Mouse (Mus musculus): ENCODE measurements around the gene Cdh23. TPM values are rescaled to one million over a fixed set of nuclear protein-coding genes. Genes with fewer than 3 reads are reported as not detected.

The Cdh23 gene
- total RNA-seq, 1 experiment = 2.3 TPM

- no peak for DNase-seq (ENCODE audit: low read depth, low spot score)
- H3K4me3 ChIP-seq (ENCODE audit: insufficient read depth in 1 of 2, low read depth in 1 of 2, low read length in 2 of 2, poor library complexity in 1 of 2, severe bottlenecking in 1 of 2) = no peak overlapping the region
- no peaks in the 10 kb centered on the region for H3K36me3 ChIP-seq (ENCODE audit: control insufficient read depth, insufficient read depth, low read length, poor library complexity, severe bottlenecking)
- TF ChIP-seq ZC3H11A (IDR thresholded peaks at IDR 0.05; ENCODE audit: borderline replicate concordance, low read depth, low read length) (no peak), MAFK (IDR thresholded peaks at IDR 0.05; ENCODE audit: insufficient read depth, low read depth, low read length) (no peak), HCFC1 (IDR thresholded peaks at IDR 0.05; ENCODE audit: borderline replicate concordance, insufficient read depth, low read length) (no peak), ZNF384 (IDR thresholded peaks at IDR 0.05; ENCODE audit: low read depth, low read length) (no peak), CHD2 (IDR thresholded peaks at IDR 0.05; ENCODE audit: low read depth, low read length) (no peak)
- no peaks in the 10 kb centered on the region for H3K4me1 ChIP-seq (ENCODE audit: control insufficient read depth in 2 of 2, insufficient read depth in 2 of 2, low read length in 2 of 2, poor library complexity in 1 of 2)
- no peak overlapping the region for H3K27ac ChIP-seq (ENCODE audit: insufficient read depth, low read depth, low read length, poor library complexity, severe bottlenecking)
- in situ Hi-C loops (cut with MboI; ENCODE audit: low sequenced_read_pairs in 2 of 2, unreplicated experiment in 2 of 2) = no loop called here
- no peak overlapping the region for H3K9ac ChIP-seq (ENCODE audit: insufficient read depth, low read depth, low read length, poor library complexity, severe bottlenecking)
- no peaks in the 10 kb centered on the region for H3K9me3 ChIP-seq (ENCODE audit: control insufficient read depth, insufficient read depth, low read depth, low read length)
Observed at GRCm38 (mm10) chr10:60328963-60329650, 367.2 kb downstream of the Cdh23 start.

- in situ Hi-C loops (cut with MboI; ENCODE audit: low sequenced_read_pairs in 2 of 2, unreplicated experiment in 2 of 2) = no loop called here
- Histone ChIP-seq H3K9me3 (ENCODE audit: control insufficient read depth, insufficient read depth, low read depth, low read length) (no peaks in the 10 kb centered on the region), H3K27ac (ENCODE audit: insufficient read depth, low read depth, low read length, poor library complexity, severe bottlenecking) (no peak overlapping the region), H3K36me3 (ENCODE audit: control insufficient read depth, insufficient read depth, low read length, poor library complexity, severe bottlenecking) (no peaks in the 10 kb centered on the region), H3K4me3 (ENCODE audit: insufficient read depth in 1 of 2, low read depth in 1 of 2, low read length in 2 of 2, poor library complexity in 1 of 2, severe bottlenecking in 1 of 2) (no peak overlapping the region), H3K9ac (ENCODE audit: insufficient read depth, low read depth, low read length, poor library complexity, severe bottlenecking) (no peak overlapping the region), H3K4me1 (ENCODE audit: control insufficient read depth in 2 of 2, insufficient read depth in 2 of 2, low read length in 2 of 2, poor library complexity in 1 of 2) (no peaks in the 10 kb centered on the region)
- DNase-seq (ENCODE audit: low read depth, low spot score) = no peak
- TF ChIP-seq CHD2 (IDR thresholded peaks at IDR 0.05; ENCODE audit: low read depth, low read length) (no peak), ZNF384 (IDR thresholded peaks at IDR 0.05; ENCODE audit: low read depth, low read length) (no peak), MAFK (IDR thresholded peaks at IDR 0.05; ENCODE audit: insufficient read depth, low read depth, low read length) (no peak), ZC3H11A (IDR thresholded peaks at IDR 0.05; ENCODE audit: borderline replicate concordance, low read depth, low read length) (no peak), HCFC1 (IDR thresholded peaks at IDR 0.05; ENCODE audit: borderline replicate concordance, insufficient read depth, low read length) (no peak)
Observed at GRCm38 (mm10) chr10:60316166-60316565, 380.1 kb downstream of the Cdh23 start.

GRCm38 (mm10) chr10:60313606-60314005 lies 382.7 kb downstream of the Cdh23 start:
- no peaks in the 10 kb centered on the region for H3K9me3 ChIP-seq (ENCODE audit: control insufficient read depth, insufficient read depth, low read depth, low read length)
- DNase-seq (ENCODE audit: low read depth, low spot score) = no peak
- no peak overlapping the region for H3K9ac ChIP-seq (ENCODE audit: insufficient read depth, low read depth, low read length, poor library complexity, severe bottlenecking)
- H3K36me3 ChIP-seq (ENCODE audit: control insufficient read depth, insufficient read depth, low read length, poor library complexity, severe bottlenecking) = no peaks in the 10 kb centered on the region
- H3K4me3 ChIP-seq (ENCODE audit: insufficient read depth in 1 of 2, low read depth in 1 of 2, low read length in 2 of 2, poor library complexity in 1 of 2, severe bottlenecking in 1 of 2) = no peak overlapping the region
- H3K4me1 ChIP-seq (ENCODE audit: control insufficient read depth in 2 of 2, insufficient read depth in 2 of 2, low read length in 2 of 2, poor library complexity in 1 of 2) = no peaks in the 10 kb centered on the region
- no peak overlapping the region for H3K27ac ChIP-seq (ENCODE audit: insufficient read depth, low read depth, low read length, poor library complexity, severe bottlenecking)
- TF ChIP-seq CHD2 (IDR thresholded peaks at IDR 0.05; ENCODE audit: low read depth, low read length) = no peak
- TF ChIP-seq ZC3H11A (IDR thresholded peaks at IDR 0.05; ENCODE audit: borderline replicate concordance, low read depth, low read length) = no peak
- TF ChIP-seq HCFC1 (IDR thresholded peaks at IDR 0.05; ENCODE audit: borderline replicate concordance, insufficient read depth, low read length) = no peak
- TF ChIP-seq MAFK (IDR thresholded peaks at IDR 0.05; ENCODE audit: insufficient read depth, low read depth, low read length) = no peak
- in situ Hi-C loops (cut with MboI; ENCODE audit: low sequenced_read_pairs in 2 of 2, unreplicated experiment in 2 of 2) = no loop called here

GRCm38 (mm10) chr10:60310629-60311028 lies 385.7 kb downstream of the Cdh23 start:
- no peak for DNase-seq (ENCODE audit: low read depth, low spot score)
- TF ChIP-seq ZNF384 (IDR thresholded peaks at IDR 0.05; ENCODE audit: low read depth, low read length) = no peak
- no peak overlapping the region for H3K4me3 ChIP-seq (ENCODE audit: insufficient read depth in 1 of 2, low read depth in 1 of 2, low read length in 2 of 2, poor library complexity in 1 of 2, severe bottlenecking in 1 of 2)
- in situ Hi-C loops (cut with MboI; ENCODE audit: low sequenced_read_pairs in 2 of 2, unreplicated experiment in 2 of 2) = no loop called here
- peaks cover 0 to 3% of the 10 kb centered on the region in 2 experiments; a peak in 1 of 4 replicates for H3K4me1 ChIP-seq (ENCODE audit: control insufficient read depth in 2 of 2, insufficient read depth in 2 of 2, low read length in 2 of 2, poor library complexity in 1 of 2)
- no peaks in the 10 kb centered on the region for H3K36me3 ChIP-seq (ENCODE audit: control insufficient read depth, insufficient read depth, low read length, poor library complexity, severe bottlenecking)
- no peak overlapping the region for H3K9ac ChIP-seq (ENCODE audit: insufficient read depth, low read depth, low read length, poor library complexity, severe bottlenecking)
- no peak overlapping the region for H3K27ac ChIP-seq (ENCODE audit: insufficient read depth, low read depth, low read length, poor library complexity, severe bottlenecking)
- H3K9me3 ChIP-seq (ENCODE audit: control insufficient read depth, insufficient read depth, low read depth, low read length) = no peaks in the 10 kb centered on the region
